Mouse (Mus musculus) heart, embryonic 13.5 days (tissue): ENCODE data around the gene Ptprs. TPM values are rescaled to one million over a fixed set of nuclear protein-coding genes. Genes with fewer than 3 reads are reported as not detected.

Experiments
- ATAC-seq: fragments of 200-750 bp; cut with Nextera tagmentation; 2 replicates; pipeline ENCODE4 v1.8.0; 2017; ENCODE audit warnings: moderate TSS enrichment; ENCODE audit not compliant: insufficient number of reproducible peaks, low FRiP score, low TSS enrichment; ENCODE audit errors: extremely low read depth
- H3K27ac ChIP-seq: fragments of 300-500 bp; sonication (generic); replicated peaks from 2 replicates; pipeline ENCODE4 v1.5.1; 2015; ENCODE audit warnings: moderate library complexity, mild to moderate bottlenecking, inconsistent platforms
- H3K27me3 ChIP-seq: fragments of 300-500 bp; sonication (generic); replicated peaks from 2 replicates; pipeline ENCODE4 v1.6.1; 2015; ENCODE audit warnings: mild to moderate bottlenecking, inconsistent platforms
- H3K36me3 ChIP-seq: fragments of 300-500 bp; sonication (generic); 2 replicates; pipeline ENCODE4 v1.6.1; 2015; ENCODE audit warnings: mild to moderate bottlenecking, inconsistent platforms
- H3K4me1 ChIP-seq: fragments of 300-500 bp; sonication (generic); 2 replicates; pipeline ENCODE4 v1.6.1; 2015; ENCODE audit warnings: inconsistent platforms
- H3K4me2 ChIP-seq: fragments of 300-500 bp; sonication (generic); 2 replicates; pipeline ENCODE4 v1.6.1; 2015; ENCODE audit warnings: inconsistent platforms, mild to moderate bottlenecking, moderate library complexity
- H3K4me3 ChIP-seq: fragments of 300-500 bp; sonication (generic); 2 replicates; pipeline ENCODE4 v1.5.1; 2015; ENCODE audit warnings: moderate library complexity, mild to moderate bottlenecking, inconsistent platforms
- H3K9ac ChIP-seq: fragments of 300-500 bp; sonication (generic); 2 replicates; pipeline ENCODE4 v1.6.1; 2015; ENCODE audit warnings: inconsistent platforms, mild to moderate bottlenecking, moderate library complexity
- H3K9me3 ChIP-seq: fragments of 300-500 bp; sonication (generic); 2 replicates; pipeline ENCODE4 v1.6.1; 2016; ENCODE audit warnings: inconsistent platforms
- WGBS: fragments of 180-500 bp; shearing (Covaris S2); methylation state at CpG from one replicate; pipeline ENCODE4 v1.1.7; 2015; ENCODE audit warnings: mixed read lengths; 5-methylcytosine and 5-hydroxymethylcytosine counted together
- polyA plus RNA-seq: library from polyadenylated mRNA; unstranded; fragments of >200 nt; fragmentation: Nextera tagmentation; extraction: Ambion mirVana; gene quantifications from 2 replicates; pipeline ENCODE4 v1.2.1, GENCODE M21; 2015

The Ptprs gene
- polyA plus RNA-seq, 1 experiment from 2014 or later, result 50.1 TPM

- ATAC-seq, result no peak
- Histone ChIP-seq H3K4me1 (peaks cover 68% of the 10 kb centered on the region), H3K9ac (0 out of 2 replicates have a peak overlapping the region, but pooled peaks have one; percentile 8), H3K9me3 (no peaks in the 10 kb centered on the region), H3K27me3 (peaks cover 27% of the 10 kb centered on the region), H3K4me3 (no peak overlapping the region), H3K4me2 (0 out of 2 replicates have a peak overlapping the region, but pooled peaks have one; percentile 76), H3K27ac (peak overlapping the region; percentile 83), H3K36me3 (no peaks in the 10 kb centered on the region; the same call in 1 of the 2 replicates)
- WGBS, result 87% methylated on average over 9 of the region's 9 CpGs
Observed at GRCm38 (mm10) chr17:56468380-56468779, 7.9 kb downstream of the Ptprs start.

- Histone ChIP-seq H3K36me3 (no peaks in the 10 kb centered on the region; the same call in 1 of the 2 replicates), H3K4me3 (no peak overlapping the region), H3K9me3 (no peaks in the 10 kb centered on the region), H3K4me1 (peaks cover 67% of the 10 kb centered on the region), H3K27me3 (peaks cover 18% of the 10 kb centered on the region), H3K4me2 (peak overlapping the region; percentile 28; the same call in 1 of the 2 replicates), H3K9ac (peak overlapping the region; percentile 8), H3K27ac (peak overlapping the region; percentile 83)
- no peak for ATAC-seq
- WGBS, result 64% methylated on average over 7 of the region's 7 CpGs
Observed at GRCm38 (mm10) chr17:56467456-56467884, 8.8 kb downstream of the Ptprs start.

GRCm38 (mm10) chr17:56466747-56467146 is 9.5 kb downstream of the Ptprs start:
- Histone ChIP-seq H3K9me3 (no peaks in the 10 kb centered on the region), H3K4me3 (no peak overlapping the region), H3K27me3 (peaks cover 11% of the 10 kb centered on the region), H3K36me3 (no peaks in the 10 kb centered on the region; the same call in 1 of the 2 replicates), H3K4me2 (no peak overlapping the region), H3K9ac (no peak overlapping the region), H3K4me1 (peaks cover 60% of the 10 kb centered on the region), H3K27ac (no peak overlapping the region)
- ATAC-seq, result no peak
- WGBS, result 80% methylated on average over 6 of the region's 6 CpGs

GRCm38 (mm10) chr17:56464817-56465216 is 11.5 kb downstream of the Ptprs start:
- Histone ChIP-seq H3K9me3 (no peaks in the 10 kb centered on the region), H3K27me3 (no peaks in the 10 kb centered on the region), H3K4me3 (no peak overlapping the region), H3K4me2 (no peak overlapping the region), H3K27ac (no peak overlapping the region), H3K36me3 (no peaks in the 10 kb centered on the region; the same call in 1 of the 2 replicates), H3K9ac (no peak overlapping the region), H3K4me1 (peaks cover 61% of the 10 kb centered on the region)
- ATAC-seq, result no peak
- WGBS, result 81% methylated on average over 7 of the region's 7 CpGs

- no peak overlapping the region for H3K4me2 ChIP-seq
- no peak overlapping the region for H3K4me3 ChIP-seq
- WGBS, result 78% methylated on average over 2 of the region's 2 CpGs
- no peak overlapping the region for H3K9ac ChIP-seq
- peaks cover 61% of the 10 kb centered on the region for H3K4me1 ChIP-seq
- no peaks in the 10 kb centered on the region for H3K9me3 ChIP-seq
- H3K27me3 ChIP-seq, result no peaks in the 10 kb centered on the region
- no peaks in the 10 kb centered on the region; the same call in 1 of the 2 replicates for H3K36me3 ChIP-seq
- ATAC-seq, result no peak
- no peak overlapping the region for H3K27ac ChIP-seq
Observed at GRCm38 (mm10) chr17:56464345-56464744, 11.9 kb downstream of the Ptprs start.

- H3K27ac ChIP-seq, result peak overlapping the region; percentile 95
- H3K9ac ChIP-seq, result peak overlapping the region; percentile 80
- H3K4me1 ChIP-seq, result peaks cover 60% of the 10 kb centered on the region
- H3K4me3 ChIP-seq, result no peak overlapping the region
- H3K27me3 ChIP-seq, result no peaks in the 10 kb centered on the region
- whole genome bisulfite sequencing, result 43% methylated on average over 1 of the region's 1 CpGs
- no peak for ATAC-seq
- H3K9me3 ChIP-seq, result no peaks in the 10 kb centered on the region
- H3K4me2 ChIP-seq, result peak overlapping the region; percentile 89
- H3K36me3 ChIP-seq, result no peaks in the 10 kb centered on the region; the same call in 1 of the 2 replicates
Observed at GRCm38 (mm10) chr17:56463500-56463899, 12.8 kb downstream of the Ptprs start.

- H3K4me2 ChIP-seq, result peak overlapping the region; percentile 89
- peak overlapping the region; percentile 95 for H3K27ac ChIP-seq
- peaks cover 2% of the 10 kb centered on the region; the same call in 1 of the 2 replicates for H3K36me3 ChIP-seq
- no peaks in the 10 kb centered on the region for H3K9me3 ChIP-seq
- peak overlapping the region; percentile 66 for H3K4me3 ChIP-seq
- peaks cover 55% of the 10 kb centered on the region for H3K4me1 ChIP-seq
- no peaks in the 10 kb centered on the region for H3K27me3 ChIP-seq
- ATAC-seq, result no peak
- 5% methylated on average over 17 of the region's 17 CpGs for WGBS
- peak overlapping the region; percentile 80 for H3K9ac ChIP-seq
Observed at GRCm38 (mm10) chr17:56462835-56463455, 13.3 kb downstream of the Ptprs start.

GRCm38 (mm10) chr17:56461771-56462743 is 14.2 kb downstream of the Ptprs start:
- peak overlapping the region; percentile 89 for H3K4me2 ChIP-seq
- H3K36me3 ChIP-seq, result peaks cover 11% of the 10 kb centered on the region
- H3K9me3 ChIP-seq, result no peaks in the 10 kb centered on the region
- H3K4me3 ChIP-seq, result peak overlapping the region; percentile 66
- peak overlapping the region; percentile 89 for H3K9ac ChIP-seq
- peak overlapping the region; percentile 95 for H3K27ac ChIP-seq
- peaks cover 48% of the 10 kb centered on the region for H3K4me1 ChIP-seq
- no peaks in the 10 kb centered on the region for H3K27me3 ChIP-seq
- WGBS, result 1% methylated on average over 77 of the region's 77 CpGs
- peak; percentile 87 for ATAC-seq

GRCm38 (mm10) chr17:56460876-56461275 is 15.4 kb downstream of the Ptprs start:
- H3K4me2 ChIP-seq, result peak overlapping the region; percentile 89
- peak overlapping the region; percentile 95 for H3K27ac ChIP-seq
- H3K36me3 ChIP-seq, result peaks cover 23% of the 10 kb centered on the region
- no peak for ATAC-seq
- peak overlapping the region; percentile 66 for H3K4me3 ChIP-seq
- no peaks in the 10 kb centered on the region for H3K27me3 ChIP-seq
- H3K9me3 ChIP-seq, result no peaks in the 10 kb centered on the region
- H3K9ac ChIP-seq, result peak overlapping the region; percentile 89
- 23% methylated on average over 6 of the region's 6 CpGs for WGBS
- peaks cover 46% of the 10 kb centered on the region for H3K4me1 ChIP-seq

- WGBS, result 82% methylated on average over 1 of the region's 1 CpGs
- H3K27me3 ChIP-seq, result no peaks in the 10 kb centered on the region
- no peak overlapping the region for H3K27ac ChIP-seq
- H3K4me1 ChIP-seq, result peaks cover 42% of the 10 kb centered on the region
- no peak overlapping the region for H3K4me2 ChIP-seq
- peaks cover 57% of the 10 kb centered on the region for H3K36me3 ChIP-seq
- H3K9ac ChIP-seq, result no peak overlapping the region; the same call in 1 of the 2 replicates
- no peaks in the 10 kb centered on the region for H3K9me3 ChIP-seq
- ATAC-seq, result no peak
- no peak overlapping the region for H3K4me3 ChIP-seq
Observed at GRCm38 (mm10) chr17:56457442-56457841, 18.8 kb downstream of the Ptprs start.

GRCm38 (mm10) chr17:56456353-56456752 is 19.9 kb downstream of the Ptprs start:
- Histone ChIP-seq H3K9ac (no peak overlapping the region), H3K4me3 (no peak overlapping the region), H3K4me1 (peaks cover 40% of the 10 kb centered on the region), H3K4me2 (no peak overlapping the region), H3K27ac (no peak overlapping the region), H3K9me3 (no peaks in the 10 kb centered on the region), H3K27me3 (no peaks in the 10 kb centered on the region), H3K36me3 (peaks cover 68% of the 10 kb centered on the region)
- no peak for ATAC-seq
- WGBS, result 75% methylated on average over 5 of the region's 5 CpGs
